Mouse (Mus musculus) ZHBTc4 (cell line): ENCODE results near the gene Usp18.

Experiments
- DNase-seq: peaks from one replicate; pipeline ENCODE4 v3.0.0-alpha.2; 2011; ENCODE audit warnings: low read depth, low spot score

Usp18 gene

GRCm38 (mm10) chr6:121245127-121246036 is at the start of gene Usp18:
Gene Usp18 (plus strand): TSS chr6:121245906.
- DNase-seq: peak; percentile 70

GRCm38 (mm10) chr6:121197807-121198365 is 47.8 kb upstream of the Usp18 start:
- no peak for DNase-seq

- no peak for DNase-seq
Measured at GRCm38 (mm10) chr6:121200458-121200857, 45.2 kb upstream of the Usp18 start.

GRCm38 (mm10) chr6:121202026-121202425 is 43.7 kb upstream of the Usp18 start:
- DNase-seq: peak; percentile 72

- no peak for DNase-seq
Measured at GRCm38 (mm10) chr6:121206481-121206880, 39.2 kb upstream of the Usp18 start.

- DNase-seq: no peak
Measured at GRCm38 (mm10) chr6:121209584-121209983, 36.1 kb upstream of the Usp18 start.

- DNase-seq: peak; percentile 42
Measured at GRCm38 (mm10) chr6:121210149-121210925, 35.4 kb upstream of the Usp18 start, which contains the start of gene Tuba8. Gene Tuba8 (plus strand): TSS chr6:121210696.

- DNase-seq: no peak
Measured at GRCm38 (mm10) chr6:121210926-121211289, 34.8 kb upstream of the Usp18 start.

GRCm38 (mm10) chr6:121211743-121212142 is 34.0 kb upstream of the Usp18 start:
- no peak for DNase-seq

- DNase-seq: no peak
Measured at GRCm38 (mm10) chr6:121212988-121213387, 32.7 kb upstream of the Usp18 start.

- no peak for DNase-seq
Measured at GRCm38 (mm10) chr6:121214221-121214620, 31.5 kb upstream of the Usp18 start.

GRCm38 (mm10) chr6:121214667-121215330 is 30.9 kb upstream of the Usp18 start:
- no peak for DNase-seq

- no peak for DNase-seq
Measured at GRCm38 (mm10) chr6:121215336-121215735, 30.4 kb upstream of the Usp18 start.

- no peak for DNase-seq
Measured at GRCm38 (mm10) chr6:121215896-121216295, 29.8 kb upstream of the Usp18 start.

- no peak for DNase-seq
Measured at GRCm38 (mm10) chr6:121216589-121217255, 29.0 kb upstream of the Usp18 start.

- no peak for DNase-seq
Measured at GRCm38 (mm10) chr6:121218002-121218401, 27.7 kb upstream of the Usp18 start.

GRCm38 (mm10) chr6:121219406-121219805 is 26.3 kb upstream of the Usp18 start:
- DNase-seq: no peak

- DNase-seq: no peak
Measured at GRCm38 (mm10) chr6:121220181-121220580, 25.5 kb upstream of the Usp18 start.

- no peak for DNase-seq
Measured at GRCm38 (mm10) chr6:121221876-121222597, 23.7 kb upstream of the Usp18 start.

- no peak for DNase-seq
Measured at GRCm38 (mm10) chr6:121223001-121223400, 22.7 kb upstream of the Usp18 start.
